Mouse (Mus musculus): ENCODE results near the gene Olfr896-ps1. TPM values are rescaled to one million over a fixed set of nuclear protein-coding genes. Genes with fewer than 3 reads are reported as not detected.

Olfr896-ps1 gene
- polyA plus RNA-seq (2015; fragmentation: Nextera tagmentation; extraction: Ambion mirVana), result not detected in 2 replicates

DNA sequence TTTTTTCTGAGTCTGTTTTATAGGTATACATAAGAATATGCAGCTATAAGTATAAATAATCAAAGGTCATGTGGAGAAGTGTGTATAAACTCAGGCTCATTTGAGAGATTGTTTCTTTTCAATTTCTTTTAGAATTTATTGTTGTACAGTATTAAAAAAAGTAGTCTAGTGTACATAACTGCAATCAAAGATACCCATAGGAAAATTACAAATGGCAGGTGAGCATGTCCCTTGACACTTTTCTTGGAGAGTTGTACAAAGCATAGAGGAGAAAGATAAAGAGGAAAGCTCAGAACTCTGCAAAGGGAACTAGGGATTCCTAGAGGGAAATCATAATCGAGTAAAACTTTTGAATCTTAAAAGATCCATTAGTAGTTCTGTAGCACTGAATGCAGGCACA, at the start of gene Olfr896-ps1:
Gene Olfr896-ps1 (plus strand): TSS at position 301 of the 400 bp plus-strand sequence.
- no peak within 1 kb of the TSS for H3K4me3 ChIP-seq (replicated peaks)
- no peak for ATAC-seq
- H3K4me1 ChIP-seq (replicated peaks), result no peaks in the 10 kb centered on the region
- no peaks in the 10 kb centered on the region for H3K27me3 ChIP-seq (replicated peaks)
- no peaks in the 10 kb centered on the region for H3K9me3 ChIP-seq
- no peak within 1 kb of the TSS for H3K27ac ChIP-seq
- H3K36me3 ChIP-seq, result no peaks in the 10 kb centered on the region
- WGBS, result 72% methylated on average over 1 of the region's 1 CpGs
- H3K4me2 ChIP-seq (replicated peaks), result no peak within 1 kb of the TSS
- no peak within 1 kb of the TSS for H3K9ac ChIP-seq

DNA sequence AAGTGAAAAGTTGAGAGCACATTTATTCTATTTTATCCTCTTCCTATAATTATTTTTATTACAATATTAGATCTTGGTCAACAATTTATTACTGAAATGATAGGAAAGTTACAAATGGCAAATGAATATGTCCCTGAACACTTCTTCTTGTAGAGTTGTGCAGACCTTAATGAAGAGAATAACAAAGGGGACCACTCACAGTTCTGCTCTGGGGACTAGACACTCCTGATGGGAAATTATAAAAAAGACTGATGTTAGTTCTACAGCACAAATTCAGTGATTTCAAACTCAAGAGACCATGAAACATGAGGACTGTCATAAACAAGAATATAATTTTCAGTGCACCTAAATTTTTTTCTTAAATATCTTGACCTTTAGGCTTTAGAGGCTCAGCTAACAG, 38.4 kb upstream of the Olfr896-ps1 start, which contains the start of gene Olfr143:
Gene Olfr143 (plus strand): TSS at position 301 of the 400 bp plus-strand sequence.
- Histone ChIP-seq H3K9ac (no peak within 1 kb of the TSS), H3K4me1 (replicated peaks) (no peaks in the 10 kb centered on the region), H3K36me3 (no peaks in the 10 kb centered on the region), H3K4me2 (replicated peaks) (no peak within 1 kb of the TSS), H3K27me3 (replicated peaks) (no peaks in the 10 kb centered on the region), H3K9me3 (no peaks in the 10 kb centered on the region), H3K4me3 (replicated peaks) (no peak within 1 kb of the TSS), H3K27ac (no peak within 1 kb of the TSS)
- ATAC-seq, result no peak

DNA sequence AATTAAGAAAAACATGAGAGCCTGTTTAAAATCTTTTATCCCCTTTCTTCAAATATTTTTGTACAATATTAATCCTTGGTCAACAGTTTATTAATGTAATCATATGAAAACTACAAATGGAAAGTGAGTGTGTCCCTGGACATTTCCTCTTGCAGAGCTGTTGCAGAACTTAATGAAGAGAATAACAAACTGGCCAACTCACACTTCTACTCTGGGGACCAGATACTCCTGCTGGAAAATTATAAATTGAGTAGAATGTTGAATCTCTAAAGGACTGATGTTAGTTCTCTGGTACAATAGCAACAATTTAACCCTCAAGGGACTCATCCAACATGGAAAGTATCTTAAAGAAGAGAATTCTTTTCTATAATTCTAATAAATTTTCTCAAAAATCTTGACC, 23.4 kb upstream of the Olfr896-ps1 start, which contains the start of gene Olfr895:
Gene Olfr895 (plus strand): TSS at position 301 of the 400 bp plus-strand sequence.
- ATAC-seq, result no peak
- Histone ChIP-seq H3K36me3 (no peaks in the 10 kb centered on the region), H3K9me3 (no peaks in the 10 kb centered on the region), H3K9ac (no peak within 1 kb of the TSS), H3K4me3 (replicated peaks) (no peak within 1 kb of the TSS), H3K27ac (no peak within 1 kb of the TSS), H3K4me2 (replicated peaks) (no peak within 1 kb of the TSS), H3K4me1 (replicated peaks) (no peaks in the 10 kb centered on the region), H3K27me3 (replicated peaks) (no peaks in the 10 kb centered on the region)

DNA sequence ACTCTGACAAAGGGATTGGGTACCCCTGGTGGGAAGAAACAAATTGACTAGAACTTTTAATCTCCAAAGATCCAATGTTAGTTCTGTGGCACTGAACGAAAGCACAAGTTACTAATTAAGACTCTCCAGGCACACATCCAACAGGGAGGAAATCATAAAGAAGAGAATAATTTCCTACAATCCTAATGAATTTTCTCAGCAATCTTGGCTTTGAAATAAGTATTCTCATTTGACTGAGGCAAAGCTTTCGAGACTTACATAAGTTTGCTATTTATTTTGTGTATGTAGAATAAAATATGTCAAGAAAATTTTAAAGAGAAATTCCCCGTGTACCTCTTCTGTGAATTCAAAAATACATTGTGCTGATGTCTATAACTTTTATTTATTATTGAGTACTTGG, 37.9 kb downstream of the Olfr896-ps1 start, which contains the start of gene Olfr25:
Gene Olfr25 (plus strand): TSS at position 301 of the 400 bp plus-strand sequence.
- WGBS, result 81% methylated on average over 3 of the region's 3 CpGs
- no peaks in the 10 kb centered on the region for H3K4me1 ChIP-seq (replicated peaks)
- no peak within 1 kb of the TSS for H3K27ac ChIP-seq
- no peak for ATAC-seq
- H3K4me3 ChIP-seq (replicated peaks), result no peak within 1 kb of the TSS
- H3K4me2 ChIP-seq (replicated peaks), result no peak within 1 kb of the TSS
- no peaks in the 10 kb centered on the region for H3K9me3 ChIP-seq
- no peaks in the 10 kb centered on the region for H3K36me3 ChIP-seq
- no peak within 1 kb of the TSS for H3K9ac ChIP-seq
- H3K27me3 ChIP-seq (replicated peaks), result no peaks in the 10 kb centered on the region

Other genes starting within 250 kb of the Olfr896-ps1 start
- gene Olfr884, start 244.6 kb upstream of the Olfr896-ps1 start, polyA plus RNA-seq (2015; fragmentation: Nextera tagmentation; extraction: Ambion mirVana), result not detected in 2 replicates
- gene Olfr885, start 229.8 kb upstream of the Olfr896-ps1 start, polyA plus RNA-seq (2015; fragmentation: Nextera tagmentation; extraction: Ambion mirVana), result not detected in 2 replicates
- not detected in 2 replicates for gene Olfr887, start 207.0 kb upstream of the Olfr896-ps1 start, polyA plus RNA-seq (2015; fragmentation: Nextera tagmentation; extraction: Ambion mirVana)
- not detected in 2 replicates for gene Olfr888, start 183.0 kb upstream of the Olfr896-ps1 start, polyA plus RNA-seq (2015; fragmentation: Nextera tagmentation; extraction: Ambion mirVana)
- 0.04 and 0.08 TPM in 2 replicates for gene Olfr889, start 175.9 kb upstream of the Olfr896-ps1 start, polyA plus RNA-seq (2015; fragmentation: Nextera tagmentation; extraction: Ambion mirVana)
- gene Olfr890, start 148.6 kb upstream of the Olfr896-ps1 start, polyA plus RNA-seq (2015; fragmentation: Nextera tagmentation; extraction: Ambion mirVana), result not detected in 2 replicates
- gene Olfr891, start 110.3 kb upstream of the Olfr896-ps1 start, polyA plus RNA-seq (2015; fragmentation: Nextera tagmentation; extraction: Ambion mirVana), result not detected in 2 replicates
- gene Olfr893, start 82.7 kb upstream of the Olfr896-ps1 start, polyA plus RNA-seq (2015; fragmentation: Nextera tagmentation; extraction: Ambion mirVana), result not detected in 2 replicates
- not detected in 2 replicates for gene Olfr894, start 73.1 kb upstream of the Olfr896-ps1 start, polyA plus RNA-seq (2015; fragmentation: Nextera tagmentation; extraction: Ambion mirVana)
- not detected in 2 replicates for gene Olfr143, start 38.3 kb upstream of the Olfr896-ps1 start, polyA plus RNA-seq (2015; fragmentation: Nextera tagmentation; extraction: Ambion mirVana)
- not detected in 2 replicates for gene Olfr895, start 23.3 kb upstream of the Olfr896-ps1 start, polyA plus RNA-seq (2015; fragmentation: Nextera tagmentation; extraction: Ambion mirVana)
- not detected in 2 replicates for gene Olfr25, start 38.0 kb downstream of the Olfr896-ps1 start, polyA plus RNA-seq (2015; fragmentation: Nextera tagmentation; extraction: Ambion mirVana)
- not detected in 2 replicates for gene Olfr898, start 57.3 kb downstream of the Olfr896-ps1 start, polyA plus RNA-seq (2015; fragmentation: Nextera tagmentation; extraction: Ambion mirVana)
- not detected in 2 replicates for gene Olfr250, start 75.8 kb downstream of the Olfr896-ps1 start, polyA plus RNA-seq (2015; fragmentation: Nextera tagmentation; extraction: Ambion mirVana)
- gene Olfr251, start 86.0 kb downstream of the Olfr896-ps1 start, polyA plus RNA-seq (2015; fragmentation: Nextera tagmentation; extraction: Ambion mirVana), result not detected in 2 replicates
- gene Olfr147, start 110.6 kb downstream of the Olfr896-ps1 start, polyA plus RNA-seq (2015; fragmentation: Nextera tagmentation; extraction: Ambion mirVana), result not detected in 2 replicates
- gene Olfr901, start 138.3 kb downstream of the Olfr896-ps1 start, polyA plus RNA-seq (2015; fragmentation: Nextera tagmentation; extraction: Ambion mirVana), result not detected in 2 replicates
- not detected in 2 replicates for gene Olfr902, start 156.5 kb downstream of the Olfr896-ps1 start, polyA plus RNA-seq (2015; fragmentation: Nextera tagmentation; extraction: Ambion mirVana)
- not detected in 2 replicates for gene Olfr904, start 172.0 kb downstream of the Olfr896-ps1 start, polyA plus RNA-seq (2015; fragmentation: Nextera tagmentation; extraction: Ambion mirVana)
- not detected in 2 replicates for gene Olfr905, start 180.0 kb downstream of the Olfr896-ps1 start, polyA plus RNA-seq (2015; fragmentation: Nextera tagmentation; extraction: Ambion mirVana)
- not detected in 2 replicates for gene Olfr906, start 196.0 kb downstream of the Olfr896-ps1 start, polyA plus RNA-seq (2015; fragmentation: Nextera tagmentation; extraction: Ambion mirVana)
- gene Olfr907, start 204.7 kb downstream of the Olfr896-ps1 start, polyA plus RNA-seq (2015; fragmentation: Nextera tagmentation; extraction: Ambion mirVana), result not detected in 2 replicates
- gene Olfr911-ps1, start 230.5 kb downstream of the Olfr896-ps1 start, polyA plus RNA-seq (2015; fragmentation: Nextera tagmentation; extraction: Ambion mirVana), result not detected in 2 replicates
- not detected in 2 replicates for gene Olfr910, start 246.7 kb downstream of the Olfr896-ps1 start, polyA plus RNA-seq (2015; fragmentation: Nextera tagmentation; extraction: Ambion mirVana)